Mouse (Mus musculus) kidney, embryonic 16.5 days (tissue): ENCODE results near the gene Akap2. TPM values are rescaled to one million over a fixed set of nuclear protein-coding genes. Genes with fewer than 3 reads are reported as not detected.

Source experiments
- ATAC-seq: fragments of 200-750 bp; cut with Nextera tagmentation; 2 replicates; pipeline ENCODE4 v1.8.0; 2017; ENCODE audit warnings: moderate TSS enrichment; ENCODE audit not compliant: low FRiP score, low TSS enrichment
- H3K27ac ChIP-seq: fragments of 300-500 bp; sonication (generic); 2 replicates; pipeline ENCODE4 v1.5.1; 2014; ENCODE audit warnings: low read length
- H3K27me3 ChIP-seq: fragments of 300-500 bp; sonication (generic); 2 replicates; pipeline ENCODE4 v1.6.1; 2014; ENCODE audit warnings: low read length, control low read depth, mixed read lengths; ENCODE audit not compliant: insufficient read depth
- H3K36me3 ChIP-seq: fragments of 300-500 bp; sonication (generic); 2 replicates; pipeline ENCODE4 v1.6.1; 2014; ENCODE audit warnings: low read length, control low read depth, mixed read lengths; ENCODE audit not compliant: insufficient read depth
- H3K4me1 ChIP-seq: fragments of 300-500 bp; sonication (generic); 2 replicates; pipeline ENCODE4 v1.6.1; 2014; ENCODE audit warnings: low read length, control low read depth, mixed read lengths; ENCODE audit not compliant: insufficient read depth
- H3K4me2 ChIP-seq: fragments of 300-500 bp; sonication (generic); replicated peaks from 2 replicates; pipeline ENCODE4 v1.6.1; 2014; ENCODE audit warnings: low read depth, low read length
- H3K4me3 ChIP-seq: fragments of 300-500 bp; sonication (generic); 2 replicates; pipeline ENCODE4 v1.5.1; 2014; ENCODE audit warnings: mild to moderate bottlenecking, low read length
- H3K9ac ChIP-seq: fragments of 300-500 bp; sonication (generic); replicated peaks from 2 replicates; pipeline ENCODE4 v1.6.1; 2014; ENCODE audit warnings: low read length
- H3K9me3 ChIP-seq: fragments of 300-500 bp; sonication (generic); 2 replicates; pipeline ENCODE4 v1.6.1; 2016; ENCODE audit warnings: low read length, control low read depth
- WGBS: fragments of 180-500 bp; shearing (Covaris S2); extraction: QIAGEN DNeasy Blood & Tissue Kit; methylation state at CpG from one replicate; pipeline ENCODE4 v1.1.7; 2014; 5-methylcytosine and 5-hydroxymethylcytosine counted together
- polyA plus RNA-seq: library from polyadenylated mRNA; unstranded; fragments of >200 nt; fragmentation: Nextera tagmentation; extraction: Ambion mirVana; gene quantifications from 2 replicates; pipeline ENCODE4 v1.2.1, GENCODE M21; 2015

Akap2 gene
- polyA plus RNA-seq, 1 experiment from 2014 or later, result 28.4 TPM

DNA sequence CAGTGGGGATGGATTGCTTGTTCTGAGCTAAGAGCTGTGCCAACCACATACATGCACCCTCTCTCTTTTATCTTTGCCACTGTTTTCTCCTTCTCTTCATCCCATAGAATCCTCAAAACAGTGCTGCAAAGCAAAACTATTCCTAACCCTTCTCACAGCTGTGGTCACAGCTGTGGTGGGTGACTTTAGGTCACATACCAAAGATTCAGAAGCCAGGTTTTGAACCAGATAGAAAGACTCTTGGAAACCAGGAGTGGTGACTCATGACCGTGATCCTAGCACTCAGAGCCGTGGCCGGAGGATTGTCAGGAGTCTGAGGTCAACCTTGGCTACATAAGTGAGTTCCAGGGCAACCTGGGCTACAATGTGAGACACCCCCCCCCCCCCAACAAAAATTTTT is 51.5 kb downstream of the Akap2 start:
- Histone ChIP-seq H3K9ac (no peak overlapping the region), H3K4me3 (no peak overlapping the region), H3K4me2 (no peak overlapping the region), H3K36me3 (no peaks in the 10 kb centered on the region), H3K27ac (no peak overlapping the region), H3K27me3 (no peaks in the 10 kb centered on the region), H3K9me3 (no peaks in the 10 kb centered on the region), H3K4me1 (peaks cover 26% of the 10 kb centered on the region)
- 56% methylated on average over 3 of the region's 3 CpGs for WGBS
- ATAC-seq, result no peak

DNA sequence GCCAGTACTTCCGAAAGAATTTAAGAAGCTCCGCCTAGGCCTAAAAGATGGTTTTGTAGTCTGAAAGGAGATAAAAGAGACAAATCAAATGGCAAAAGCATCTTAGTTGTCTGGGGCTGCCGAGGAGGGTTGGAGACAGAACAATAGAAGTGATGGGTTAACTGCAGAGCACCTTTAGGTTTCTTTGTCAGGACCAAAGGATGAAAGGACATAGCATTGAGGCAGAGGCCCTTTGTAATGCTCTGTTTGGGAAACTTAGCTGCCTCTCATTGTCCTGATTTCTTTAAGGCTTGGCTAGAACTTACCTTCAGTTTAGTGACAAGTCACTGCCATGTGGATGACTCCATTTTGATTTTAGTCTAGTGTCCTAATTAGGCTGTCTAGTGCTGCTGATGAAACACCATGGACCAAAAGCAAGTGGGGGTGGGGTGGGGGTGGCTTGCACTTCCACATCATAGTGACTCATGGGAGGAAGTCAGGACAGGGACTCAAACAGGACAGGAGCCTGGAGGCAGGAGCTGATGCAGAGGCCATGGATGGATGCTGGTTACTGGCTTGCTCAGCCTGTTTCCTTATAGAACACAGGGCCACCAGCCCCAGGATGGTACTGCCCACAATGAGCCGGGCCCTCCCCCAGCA is 52.8 kb downstream of the Akap2 start:
- no peaks in the 10 kb centered on the region for H3K27me3 ChIP-seq
- H3K4me3 ChIP-seq, result no peak overlapping the region
- no peak for ATAC-seq
- H3K4me1 ChIP-seq, result peaks cover 15% of the 10 kb centered on the region
- H3K9me3 ChIP-seq, result no peaks in the 10 kb centered on the region
- WGBS, result 82% methylated on average over 4 of the region's 4 CpGs
- no peak overlapping the region for H3K9ac ChIP-seq
- H3K4me2 ChIP-seq, result no peak overlapping the region
- H3K36me3 ChIP-seq, result no peaks in the 10 kb centered on the region
- no peak overlapping the region for H3K27ac ChIP-seq

DNA sequence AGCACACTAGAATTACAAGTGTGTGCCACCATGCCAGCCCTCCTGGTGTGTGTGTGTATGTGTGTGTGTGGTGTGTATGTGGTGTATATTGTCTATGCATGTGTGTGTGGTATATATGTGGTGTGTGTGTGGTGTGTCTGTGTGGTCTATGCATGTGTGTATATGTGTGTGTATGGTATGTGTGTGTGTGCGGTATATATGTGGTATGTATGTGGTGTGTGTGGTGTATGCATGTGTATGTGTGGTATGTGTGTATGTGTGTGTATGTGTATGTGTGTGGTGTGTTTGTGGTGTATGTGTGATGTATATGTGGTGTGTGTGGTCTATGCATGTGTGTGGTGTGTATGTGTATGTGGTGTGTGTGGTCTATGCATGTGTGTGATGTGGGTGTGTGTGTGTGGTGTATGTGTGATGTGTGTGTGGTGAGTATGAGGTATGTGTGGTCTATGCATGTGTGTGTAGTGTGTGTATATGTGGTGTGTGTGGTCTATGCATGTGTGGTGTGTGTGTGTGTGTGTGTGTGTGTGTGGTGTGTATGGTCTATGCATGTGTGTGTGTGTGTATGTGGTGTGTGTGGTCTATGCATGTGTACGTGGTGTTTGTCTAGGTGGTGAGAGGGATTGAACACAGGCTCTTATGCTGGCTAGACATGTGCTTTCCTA is 54.2 kb downstream of the Akap2 start:
- no peaks in the 10 kb centered on the region for H3K36me3 ChIP-seq
- H3K27me3 ChIP-seq, result no peaks in the 10 kb centered on the region
- ATAC-seq, result peak; percentile 42; the same call in 1 of the 2 replicates
- H3K4me2 ChIP-seq, result no peak overlapping the region
- no peaks in the 10 kb centered on the region for H3K9me3 ChIP-seq
- no peak overlapping the region for H3K27ac ChIP-seq
- no peak overlapping the region for H3K4me3 ChIP-seq
- no peak overlapping the region for H3K9ac ChIP-seq
- H3K4me1 ChIP-seq, result peaks cover 6% of the 10 kb centered on the region
- 95% methylated on average over 2 of the region's 2 CpGs for WGBS

DNA sequence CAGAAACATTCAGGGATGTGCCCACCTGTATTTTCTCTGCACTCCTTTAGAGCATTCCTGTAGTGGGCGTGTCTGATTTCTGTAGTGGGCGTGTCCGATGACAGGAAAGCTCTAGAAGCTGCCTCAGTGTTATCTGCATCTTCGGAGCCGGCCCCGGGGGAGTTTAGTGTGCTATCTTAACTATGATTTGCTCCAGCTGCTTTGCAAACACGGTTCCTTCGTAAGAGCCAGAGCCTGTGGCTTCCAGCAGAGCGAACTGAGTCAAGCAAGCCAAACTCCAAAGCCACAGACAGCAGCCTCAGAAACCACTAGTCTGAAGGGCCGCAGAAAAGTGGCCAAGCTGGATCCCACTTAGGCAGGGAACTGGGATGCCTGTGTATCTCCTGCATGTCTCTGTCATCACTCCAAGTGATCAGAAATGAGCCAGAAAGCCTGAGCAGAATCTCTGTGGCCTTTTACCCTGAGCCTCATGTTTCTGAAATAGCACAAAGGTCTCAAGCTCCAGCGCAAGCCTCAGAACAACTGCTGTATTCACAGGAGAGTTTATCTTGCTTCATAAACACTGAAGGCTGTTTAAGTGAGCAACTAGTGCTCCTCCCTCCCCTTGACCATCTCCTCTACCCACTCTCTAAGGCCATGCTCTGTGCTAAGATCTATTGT is 55.5 kb downstream of the Akap2 start:
- Histone ChIP-seq H3K27me3 (no peaks in the 10 kb centered on the region), H3K9me3 (no peaks in the 10 kb centered on the region), H3K4me2 (no peak overlapping the region), H3K4me1 (peaks cover 6% of the 10 kb centered on the region), H3K9ac (no peak overlapping the region), H3K36me3 (no peaks in the 10 kb centered on the region), H3K4me3 (no peak overlapping the region), H3K27ac (0 out of 2 replicates have a peak overlapping the region, but pooled peaks have one; percentile 11)
- 49% methylated on average over 11 of the region's 11 CpGs for WGBS
- peak; percentile 67; the same call in 1 of the 2 replicates for ATAC-seq

DNA sequence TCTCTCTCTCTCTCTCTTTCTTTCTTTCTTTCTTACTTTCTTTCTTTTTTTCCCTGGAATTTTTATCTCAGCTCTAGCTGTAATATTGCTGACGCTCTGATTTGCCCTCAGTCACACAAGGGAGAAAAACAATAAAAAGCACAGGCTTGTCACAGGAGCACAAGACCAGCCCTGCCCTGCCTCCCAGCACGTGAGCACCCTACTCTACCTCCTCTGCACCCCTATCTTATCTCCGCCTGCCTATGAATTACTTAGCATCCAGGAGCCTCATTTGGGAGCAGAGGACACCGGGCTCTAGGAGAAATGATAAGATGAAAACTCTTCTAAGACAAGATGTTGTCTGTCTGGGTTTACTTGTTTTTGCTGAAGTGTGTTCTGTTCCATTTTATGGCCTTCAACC is 57.1 kb downstream of the Akap2 start:
- Histone ChIP-seq H3K27me3 (no peaks in the 10 kb centered on the region), H3K36me3 (no peaks in the 10 kb centered on the region), H3K27ac (no peak overlapping the region), H3K4me1 (no peaks in the 10 kb centered on the region), H3K4me2 (no peak overlapping the region), H3K9me3 (no peaks in the 10 kb centered on the region), H3K4me3 (no peak overlapping the region), H3K9ac (no peak overlapping the region)
- WGBS, result 65% methylated on average over 4 of the region's 4 CpGs
- ATAC-seq, result no peak

DNA sequence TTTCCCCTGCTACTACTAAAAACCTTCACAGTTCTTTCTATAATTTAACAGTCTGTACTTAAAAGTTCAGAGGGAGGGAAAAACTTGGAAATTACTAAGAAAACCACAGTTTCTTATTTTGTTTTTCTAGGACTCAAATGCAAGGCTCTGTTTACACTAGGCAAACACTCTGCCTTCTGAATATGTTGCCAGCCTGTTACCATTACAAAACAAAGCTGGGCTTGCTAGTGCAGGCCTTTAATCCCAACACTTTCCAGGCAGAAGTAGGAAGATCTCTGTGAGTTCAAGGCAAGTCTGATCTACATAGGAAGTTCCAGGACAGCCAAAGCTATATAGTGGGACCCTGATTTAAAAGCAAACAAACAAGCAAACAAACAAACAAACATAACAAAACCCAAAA is 58.1 kb downstream of the Akap2 start:
- H3K36me3 ChIP-seq, result no peaks in the 10 kb centered on the region
- ATAC-seq, result no peak
- no peaks in the 10 kb centered on the region for H3K27me3 ChIP-seq
- H3K4me2 ChIP-seq, result no peak overlapping the region
- H3K4me1 ChIP-seq, result 0 out of 2 replicates have a peak, but pooled peaks cover 2% of the 10 kb centered on the region
- no peaks in the 10 kb centered on the region for H3K9me3 ChIP-seq
- H3K4me3 ChIP-seq, result no peak overlapping the region
- H3K9ac ChIP-seq, result no peak overlapping the region
- no peak overlapping the region for H3K27ac ChIP-seq

DNA sequence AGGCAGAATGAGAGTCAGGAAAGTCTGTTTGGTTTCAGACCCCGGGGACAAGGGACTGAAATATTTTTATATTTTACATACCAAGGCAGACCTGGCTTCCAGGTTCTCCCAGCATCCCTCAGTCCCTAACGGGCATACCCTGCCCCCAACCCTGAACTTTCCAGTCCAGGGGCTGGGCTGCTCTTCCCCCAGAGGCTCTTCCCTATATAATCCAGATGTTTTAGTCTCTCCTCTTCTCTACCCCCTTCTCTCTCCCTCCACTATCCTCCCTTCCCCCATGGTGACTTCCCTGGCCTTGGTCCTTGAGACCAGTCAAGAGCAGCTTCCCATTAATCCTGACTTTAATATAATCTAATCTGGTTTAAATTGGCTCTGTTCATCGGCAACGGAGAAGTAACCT is 62.9 kb downstream of the Akap2 start:
- WGBS, result 40% methylated on average over 4 of the region's 4 CpGs
- H3K9ac ChIP-seq, result no peak overlapping the region
- H3K9me3 ChIP-seq, result no peaks in the 10 kb centered on the region
- no peaks in the 10 kb centered on the region for H3K36me3 ChIP-seq
- H3K4me1 ChIP-seq, result peaks cover 31% of the 10 kb centered on the region
- no peak for ATAC-seq
- H3K27me3 ChIP-seq, result peaks cover 21% of the 10 kb centered on the region
- no peak overlapping the region for H3K4me2 ChIP-seq
- H3K27ac ChIP-seq, result no peak overlapping the region
- no peak overlapping the region for H3K4me3 ChIP-seq

DNA sequence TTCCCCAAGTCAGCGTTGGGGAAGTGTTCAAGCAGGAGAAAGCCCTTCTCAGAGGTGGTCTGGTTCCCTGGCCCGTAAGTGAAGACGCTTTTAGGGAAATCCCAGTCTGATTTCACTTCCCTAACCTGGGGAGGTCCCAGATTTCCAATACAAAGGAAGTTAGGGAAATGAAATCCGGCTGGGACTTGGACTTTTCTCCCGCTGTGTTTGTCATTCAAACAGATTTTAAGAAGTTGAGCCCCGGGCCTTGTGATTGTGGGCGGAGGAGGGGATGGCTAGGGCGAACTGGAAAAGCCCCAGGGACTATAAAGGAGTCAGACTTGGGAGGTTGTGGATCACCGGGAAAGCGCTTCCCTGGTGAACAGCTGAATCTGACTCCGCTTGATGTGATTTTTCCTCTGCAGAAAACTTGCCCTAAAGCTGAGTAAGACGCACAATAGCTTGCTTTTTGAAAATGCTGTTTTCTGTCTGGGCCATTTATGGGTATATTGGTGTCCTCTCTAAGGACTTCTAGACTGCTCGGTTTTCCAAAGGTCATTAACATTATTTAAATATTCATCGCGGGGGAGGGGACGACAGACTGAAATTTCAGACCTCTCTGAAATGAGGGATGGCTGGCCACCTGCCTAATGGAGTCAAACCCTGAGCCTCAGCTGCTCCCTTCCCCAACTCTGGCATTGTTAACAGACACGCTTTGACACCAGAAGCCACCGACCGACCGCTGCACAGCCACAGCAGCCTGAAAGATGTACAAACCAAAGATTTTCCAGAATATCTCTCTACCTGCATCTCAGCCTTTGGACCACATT is 63.6 kb downstream of the Akap2 start:
- Histone ChIP-seq H3K4me1 (peaks cover 31% of the 10 kb centered on the region), H3K4me3 (no peak overlapping the region), H3K4me2 (peak overlapping the region; percentile 20; the same call in 1 of the 2 replicates), H3K9me3 (no peaks in the 10 kb centered on the region), H3K27me3 (peaks cover 21% of the 10 kb centered on the region), H3K36me3 (no peaks in the 10 kb centered on the region), H3K9ac (no peak overlapping the region; the same call in 1 of the 2 replicates), H3K27ac (no peak overlapping the region)
- WGBS, result 8% methylated on average over 20 of the region's 20 CpGs
- ATAC-seq, result no peak

DNA sequence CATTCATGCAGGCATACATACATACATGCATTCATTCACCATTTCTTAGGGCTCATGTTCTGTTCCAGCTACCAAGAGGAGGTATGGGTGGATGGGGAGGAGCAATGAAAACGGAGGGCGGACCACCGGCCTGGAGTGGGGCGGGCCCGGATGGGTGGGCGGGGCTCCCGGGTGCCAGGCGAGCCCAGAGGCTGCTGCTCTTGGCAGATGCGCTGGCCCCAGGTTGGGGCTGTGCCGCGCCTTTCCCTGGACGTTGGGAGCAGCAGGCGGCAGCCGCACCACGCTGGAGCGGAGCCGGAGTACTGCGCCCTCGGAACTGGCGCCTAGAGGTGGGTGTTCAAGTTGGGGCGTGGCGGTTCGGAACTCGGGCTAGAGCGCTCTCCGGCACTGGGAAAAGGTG is 64.5 kb downstream of the Akap2 start:
- Histone ChIP-seq H3K36me3 (no peaks in the 10 kb centered on the region), H3K4me2 (peak overlapping the region; percentile 69), H3K9me3 (no peaks in the 10 kb centered on the region), H3K4me3 (peak overlapping the region; percentile 47), H3K27me3 (peaks cover 21% of the 10 kb centered on the region), H3K27ac (no peak overlapping the region), H3K9ac (peak overlapping the region; percentile 50), H3K4me1 (peaks cover 31% of the 10 kb centered on the region)
- 2% methylated on average over 25 of the region's 26 CpGs for WGBS
- peak; percentile 92 for ATAC-seq
